Mouse (Mus musculus): ENCODE measurements around the gene Glipr1.

DNA sequence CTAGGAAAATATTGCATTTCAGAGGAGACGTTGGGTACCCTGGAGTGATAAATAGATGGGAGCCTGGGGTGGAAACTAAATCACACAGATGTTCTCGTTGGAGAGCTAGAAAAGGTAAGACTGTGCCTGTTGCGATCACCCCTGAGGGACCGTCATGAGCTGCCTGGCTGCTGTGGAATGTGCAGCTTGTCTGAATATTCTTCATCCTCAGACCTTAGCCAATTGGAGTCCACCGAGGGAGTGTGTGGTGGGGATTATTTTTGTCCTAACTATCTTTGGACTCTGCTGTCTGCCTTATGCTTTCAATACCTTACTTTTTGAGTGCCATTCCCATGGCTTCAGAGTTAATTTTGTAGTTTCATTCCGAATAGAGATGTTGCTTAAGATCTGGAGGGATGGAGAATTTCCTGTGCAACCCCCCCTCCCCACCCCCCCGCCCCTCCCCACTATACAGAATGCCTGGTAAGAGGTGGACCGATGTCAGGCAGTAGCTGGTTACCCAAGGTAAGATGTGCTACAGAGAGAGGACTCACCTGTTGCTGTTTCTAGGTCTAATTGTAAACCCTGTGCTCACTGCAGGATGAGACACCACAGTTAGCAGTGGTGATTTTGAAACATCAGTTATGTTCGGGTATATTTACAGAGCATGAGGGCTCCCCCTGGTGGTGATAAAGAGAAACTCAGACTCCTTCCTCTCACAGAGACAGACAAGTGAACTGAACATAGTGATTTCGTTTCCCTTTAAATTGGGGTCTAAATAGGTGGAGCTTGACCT lies 45.0 kb downstream of the Glipr1 start:
- TF ChIP-seq CTCF (IDR thresholded peaks at IDR 0.05; ENCODE audit: extremely low read depth, insufficient read depth, low read length) = peak; percentile 63
- TF ChIP-seq POLR2A (IDR thresholded peaks at IDR 0.05; ENCODE audit: extremely low read depth, insufficient read depth, low read length) = peak; percentile 42; the same call in 1 of the 2 replicates

All from cortical plate, adult 2 months (tissue).